Mouse (Mus musculus): ENCODE measurements around the gene 1300017J02Rik. TPM values are rescaled to one million over a fixed set of nuclear protein-coding genes. Genes with fewer than 3 reads are reported as not detected.

Gene 1300017J02Rik
- polyA plus RNA-seq, 1 experiment from 2014 or later: not detected

- Histone ChIP-seq H3K27me3 (ENCODE audit: control insufficient read depth, insufficient read depth, low read depth, low read length) (no peaks in the 10 kb centered on the region), H3K4me3 (ENCODE audit: low read depth, low read length) (no peak overlapping the region), H3K4me2 (ENCODE audit: low read length) (no peak overlapping the region), H3K4me1 (ENCODE audit: control insufficient read depth, insufficient read depth, low read length) (no peaks in the 10 kb centered on the region), H3K9me3 (replicated peaks; ENCODE audit: control insufficient read depth, low read length, poor library complexity, severe bottlenecking) (no peaks in the 10 kb centered on the region), H3K27ac (ENCODE audit: low read length) (no peak overlapping the region), H3K36me3 (ENCODE audit: control insufficient read depth, insufficient read depth, low read length) (no peaks in the 10 kb centered on the region), H3K9ac (ENCODE audit: low read depth, low read length) (no peak overlapping the region)
- whole genome bisulfite sequencing: 87% methylated on average over 8 of the region's 8 CpGs
- no peak for ATAC-seq
Observed at GRCm38 (mm10) chr9:103246526-103247168, 58.2 kb downstream of the 1300017J02Rik start.

GRCm38 (mm10) chr9:103243640-103244039, 61.2 kb downstream of the 1300017J02Rik start:
- no peak overlapping the region for H3K4me3 ChIP-seq (ENCODE audit: low read depth, low read length)

GRCm38 (mm10) chr9:103241206-103241605, 63.7 kb downstream of the 1300017J02Rik start:
- WGBS: 87% methylated on average over 2 of the region's 2 CpGs
- H3K4me2 ChIP-seq (ENCODE audit: low read length): no peak overlapping the region
- H3K36me3 ChIP-seq (ENCODE audit: control insufficient read depth, insufficient read depth, low read length): no peaks in the 10 kb centered on the region
- no peak overlapping the region for H3K4me3 ChIP-seq (ENCODE audit: low read depth, low read length)
- H3K9ac ChIP-seq (ENCODE audit: low read depth, low read length): no peak overlapping the region
- no peak for ATAC-seq
- no peaks in the 10 kb centered on the region for H3K4me1 ChIP-seq (ENCODE audit: control insufficient read depth, insufficient read depth, low read length)
- no peaks in the 10 kb centered on the region for H3K9me3 ChIP-seq (replicated peaks; ENCODE audit: control insufficient read depth, low read length, poor library complexity, severe bottlenecking)
- H3K27ac ChIP-seq (ENCODE audit: low read length): no peak overlapping the region
- no peaks in the 10 kb centered on the region for H3K27me3 ChIP-seq (ENCODE audit: control insufficient read depth, insufficient read depth, low read depth, low read length)

More at GRCm38 (mm10) chr9:103243640-103244039, 61.2 kb downstream of the 1300017J02Rik start:
- Histone ChIP-seq H3K27ac (ENCODE audit: low read length) (no peak overlapping the region), H3K27me3 (ENCODE audit: control insufficient read depth, insufficient read depth, low read depth, low read length) (no peaks in the 10 kb centered on the region), H3K9me3 (replicated peaks; ENCODE audit: control insufficient read depth, low read length, poor library complexity, severe bottlenecking) (no peaks in the 10 kb centered on the region), H3K4me2 (ENCODE audit: low read length) (no peak overlapping the region), H3K9ac (ENCODE audit: low read depth, low read length) (no peak overlapping the region), H3K36me3 (ENCODE audit: control insufficient read depth, insufficient read depth, low read length) (no peaks in the 10 kb centered on the region), H3K4me1 (ENCODE audit: control insufficient read depth, insufficient read depth, low read length) (no peaks in the 10 kb centered on the region)
- 92% methylated on average over 4 of the region's 4 CpGs for WGBS
- ATAC-seq: no peak

GRCm38 (mm10) chr9:103239471-103239870, 65.4 kb downstream of the 1300017J02Rik start:
- no peaks in the 10 kb centered on the region for H3K27me3 ChIP-seq (ENCODE audit: control insufficient read depth, insufficient read depth, low read depth, low read length)
- no peaks in the 10 kb centered on the region for H3K36me3 ChIP-seq (ENCODE audit: control insufficient read depth, insufficient read depth, low read length)
- H3K27ac ChIP-seq (ENCODE audit: low read length): no peak overlapping the region
- H3K4me2 ChIP-seq (ENCODE audit: low read length): no peak overlapping the region
- 88% methylated on average over 6 of the region's 6 CpGs for WGBS
- H3K9me3 ChIP-seq (replicated peaks; ENCODE audit: control insufficient read depth, low read length, poor library complexity, severe bottlenecking): no peaks in the 10 kb centered on the region
- H3K4me1 ChIP-seq (ENCODE audit: control insufficient read depth, insufficient read depth, low read length): no peaks in the 10 kb centered on the region; the same call in 1 of the 2 replicates
- H3K9ac ChIP-seq (ENCODE audit: low read depth, low read length): no peak overlapping the region
- no peak overlapping the region for H3K4me3 ChIP-seq (ENCODE audit: low read depth, low read length)
- no peak for ATAC-seq

GRCm38 (mm10) chr9:103234565-103235165, 70.2 kb downstream of the 1300017J02Rik start:
- Histone ChIP-seq H3K9me3 (replicated peaks; ENCODE audit: control insufficient read depth, low read length, poor library complexity, severe bottlenecking) (no peaks in the 10 kb centered on the region), H3K4me3 (ENCODE audit: low read depth, low read length) (no peak overlapping the region), H3K4me1 (ENCODE audit: control insufficient read depth, insufficient read depth, low read length) (peaks cover 3% of the 10 kb centered on the region; the same call in 1 of the 2 replicates), H3K27me3 (ENCODE audit: control insufficient read depth, insufficient read depth, low read depth, low read length) (no peaks in the 10 kb centered on the region), H3K27ac (ENCODE audit: low read length) (no peak overlapping the region), H3K9ac (ENCODE audit: low read depth, low read length) (no peak overlapping the region), H3K36me3 (ENCODE audit: control insufficient read depth, insufficient read depth, low read length) (no peaks in the 10 kb centered on the region), H3K4me2 (ENCODE audit: low read length) (no peak overlapping the region)
- no peak for ATAC-seq
- WGBS: 57% methylated on average over 7 of the region's 7 CpGs

- H3K36me3 ChIP-seq (ENCODE audit: control insufficient read depth, insufficient read depth, low read length): no peaks in the 10 kb centered on the region
Observed at GRCm38 (mm10) chr9:103234059-103234458, 70.8 kb downstream of the 1300017J02Rik start.

GRCm38 (mm10) chr9:103233006-103233395, 71.9 kb downstream of the 1300017J02Rik start:
- H3K9ac ChIP-seq (ENCODE audit: low read depth, low read length): no peak overlapping the region
- H3K4me3 ChIP-seq (ENCODE audit: low read depth, low read length): no peak overlapping the region
- ATAC-seq: no peak
- H3K9me3 ChIP-seq (replicated peaks; ENCODE audit: control insufficient read depth, low read length, poor library complexity, severe bottlenecking): no peaks in the 10 kb centered on the region
- 74% methylated on average over 7 of the region's 7 CpGs for WGBS
- H3K27me3 ChIP-seq (ENCODE audit: control insufficient read depth, insufficient read depth, low read depth, low read length): no peaks in the 10 kb centered on the region
- H3K36me3 ChIP-seq (ENCODE audit: control insufficient read depth, insufficient read depth, low read length): no peaks in the 10 kb centered on the region
- no peak overlapping the region for H3K27ac ChIP-seq (ENCODE audit: low read length)
- H3K4me2 ChIP-seq (ENCODE audit: low read length): no peak overlapping the region
- H3K4me1 ChIP-seq (ENCODE audit: control insufficient read depth, insufficient read depth, low read length): peaks cover 3% of the 10 kb centered on the region; the same call in 1 of the 2 replicates

More at GRCm38 (mm10) chr9:103234059-103234458, 70.8 kb downstream of the 1300017J02Rik start:
- ATAC-seq: no peak
- Histone ChIP-seq H3K9me3 (replicated peaks; ENCODE audit: control insufficient read depth, low read length, poor library complexity, severe bottlenecking) (no peaks in the 10 kb centered on the region), H3K4me1 (ENCODE audit: control insufficient read depth, insufficient read depth, low read length) (peaks cover 3% of the 10 kb centered on the region; the same call in 1 of the 2 replicates), H3K4me2 (ENCODE audit: low read length) (no peak overlapping the region), H3K9ac (ENCODE audit: low read depth, low read length) (no peak overlapping the region), H3K27me3 (ENCODE audit: control insufficient read depth, insufficient read depth, low read depth, low read length) (no peaks in the 10 kb centered on the region), H3K4me3 (ENCODE audit: low read depth, low read length) (no peak overlapping the region), H3K27ac (ENCODE audit: low read length) (no peak overlapping the region)
- WGBS: 76% methylated on average over 7 of the region's 7 CpGs

- H3K9me3 ChIP-seq (replicated peaks; ENCODE audit: control insufficient read depth, low read length, poor library complexity, severe bottlenecking): no peaks in the 10 kb centered on the region
- ATAC-seq: no peak
- H3K27ac ChIP-seq (ENCODE audit: low read length): no peak overlapping the region
- H3K27me3 ChIP-seq (ENCODE audit: control insufficient read depth, insufficient read depth, low read depth, low read length): no peaks in the 10 kb centered on the region
- H3K36me3 ChIP-seq (ENCODE audit: control insufficient read depth, insufficient read depth, low read length): no peaks in the 10 kb centered on the region
- 86% methylated on average over 7 of the region's 7 CpGs for WGBS
- H3K4me1 ChIP-seq (ENCODE audit: control insufficient read depth, insufficient read depth, low read length): peaks cover 3% of the 10 kb centered on the region; the same call in 1 of the 2 replicates
- no peak overlapping the region for H3K4me3 ChIP-seq (ENCODE audit: low read depth, low read length)
- H3K9ac ChIP-seq (ENCODE audit: low read depth, low read length): no peak overlapping the region
- H3K4me2 ChIP-seq (ENCODE audit: low read length): no peak overlapping the region
Observed at GRCm38 (mm10) chr9:103232232-103233005, 72.5 kb downstream of the 1300017J02Rik start.
